Mouse (Mus musculus): ENCODE results near the gene Vac14. TPM values are rescaled to one million over a fixed set of nuclear protein-coding genes. Genes with fewer than 3 reads are reported as not detected.

Gene Vac14
- polyA plus RNA-seq, 1 experiment from 2014 or later, result 32.8 TPM

DNA sequence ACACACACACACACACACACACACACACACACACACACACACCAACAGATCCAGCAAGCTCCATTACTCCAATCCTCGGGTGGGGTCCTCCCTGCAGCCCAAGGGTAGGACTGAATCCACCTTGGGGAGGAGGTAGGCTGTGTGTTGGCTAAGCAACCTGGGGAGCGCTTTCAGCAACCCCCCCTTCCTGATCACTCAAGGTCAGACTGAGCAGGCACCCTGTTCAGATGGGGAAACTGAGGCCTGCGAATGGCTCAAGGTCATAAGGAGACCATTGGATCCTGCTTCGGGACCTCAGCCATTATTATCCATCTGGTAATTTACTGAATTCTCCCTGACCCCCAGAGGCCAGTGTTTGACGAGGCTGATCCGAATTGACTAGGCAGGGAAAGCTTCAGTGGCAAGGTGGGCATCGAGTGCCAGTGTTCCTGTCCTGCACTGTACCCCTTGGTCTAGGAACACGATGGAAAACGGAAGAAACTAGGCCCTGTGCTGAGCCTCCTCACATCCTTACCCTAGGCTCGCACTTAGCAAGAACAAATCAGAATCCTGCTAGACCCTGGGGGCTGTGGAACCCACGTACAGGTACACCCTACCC lies 104.1 kb downstream of the Vac14 start:
- Histone ChIP-seq H3K9ac (peak overlapping the region; percentile 98), H3K4me2 (replicated peaks) (peak overlapping the region; percentile 75), H3K4me1 (replicated peaks; ENCODE audit: control insufficient read depth, insufficient read depth, low read length) (peaks cover 67% of the 10 kb centered on the region), H3K4me3 (replicated peaks; ENCODE audit: low read length) (peak overlapping the region; percentile 68), H3K9me3 (ENCODE audit: control insufficient read depth, low read length) (no peaks in the 10 kb centered on the region), H3K27ac (peak overlapping the region; percentile 96), H3K27me3 (ENCODE audit: control insufficient read depth, insufficient read depth, low read length) (no peaks in the 10 kb centered on the region), H3K36me3 (replicated peaks; ENCODE audit: control insufficient read depth, insufficient read depth) (peaks cover 26% of the 10 kb centered on the region)
- 34% methylated on average over 11 of the region's 11 CpGs for WGBS
- ATAC-seq (ENCODE audit: low FRiP score) (no peak), DNase-seq (ENCODE audit: low spot score) (no peak)

DNA sequence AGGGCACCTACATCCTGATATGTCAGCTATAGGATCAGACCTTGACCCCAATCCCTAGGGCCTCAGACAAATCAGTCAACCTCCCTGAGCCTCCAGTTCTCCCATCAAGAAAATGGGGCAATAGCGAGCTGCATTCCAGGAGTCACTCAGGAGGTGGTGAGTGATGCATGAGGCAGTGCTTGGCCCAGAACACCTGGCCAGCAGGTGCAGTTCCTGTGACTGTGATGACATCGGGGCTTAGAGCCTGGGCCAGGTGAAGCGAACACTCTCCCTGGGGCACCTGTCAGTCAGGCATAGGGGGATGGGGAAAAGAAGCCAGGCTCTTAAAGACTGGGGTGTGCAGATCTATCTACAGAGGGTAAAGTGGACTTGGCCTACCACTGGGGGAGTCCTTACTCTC lies 106.1 kb downstream of the Vac14 start:
- Histone ChIP-seq H3K4me2 (replicated peaks) (peak overlapping the region; percentile 75), H3K9ac (peak overlapping the region; percentile 98), H3K27ac (peak overlapping the region; percentile 63), H3K9me3 (ENCODE audit: control insufficient read depth, low read length) (no peaks in the 10 kb centered on the region), H3K4me3 (replicated peaks; ENCODE audit: low read length) (no peak overlapping the region), H3K27me3 (ENCODE audit: control insufficient read depth, insufficient read depth, low read length) (no peaks in the 10 kb centered on the region), H3K4me1 (replicated peaks; ENCODE audit: control insufficient read depth, insufficient read depth, low read length) (peaks cover 57% of the 10 kb centered on the region), H3K36me3 (replicated peaks; ENCODE audit: control insufficient read depth, insufficient read depth) (peaks cover 46% of the 10 kb centered on the region)
- DNase-seq (ENCODE audit: low spot score) (no peak), ATAC-seq (ENCODE audit: low FRiP score) (no peak)
- WGBS, result 81% methylated on average over 3 of the region's 3 CpGs

DNA sequence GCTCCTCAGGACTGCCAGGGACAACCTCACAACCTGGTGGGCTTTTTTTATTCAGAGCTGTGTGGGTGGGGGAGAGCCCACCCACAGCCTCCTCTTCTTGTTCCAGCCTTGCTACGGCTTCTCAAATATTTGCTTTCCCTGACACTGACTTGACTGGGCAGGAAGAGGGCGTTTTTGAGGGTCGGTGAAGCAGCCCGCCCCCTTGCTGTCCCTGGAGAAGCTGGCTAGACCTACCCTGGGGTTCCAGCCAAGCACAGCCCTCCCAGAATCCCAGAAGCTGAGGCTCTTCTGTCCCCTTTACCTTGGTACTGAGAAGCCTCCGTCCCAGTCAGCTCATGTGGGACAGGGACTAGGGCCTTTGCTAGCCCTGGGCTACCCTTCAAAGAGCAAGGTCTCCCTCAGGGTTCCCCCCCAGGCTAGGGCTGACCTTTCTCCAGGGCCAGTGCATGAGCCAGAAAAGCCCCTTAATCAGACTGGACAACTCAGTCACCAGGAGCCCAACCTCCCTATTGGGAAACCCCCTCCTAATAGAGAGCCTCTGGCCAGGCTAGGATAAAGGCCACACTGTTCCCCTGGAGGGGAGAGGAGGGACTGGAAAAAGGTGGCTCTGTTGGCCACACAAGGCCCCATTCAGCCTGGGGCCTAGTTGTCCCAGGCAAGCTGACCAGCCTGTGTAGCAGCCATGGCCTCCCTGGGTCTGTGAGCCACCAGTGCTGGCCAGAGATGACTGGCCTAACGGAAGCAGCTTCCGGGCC lies 106.9 kb downstream of the Vac14 start:
- H3K27ac ChIP-seq, result peak overlapping the region; percentile 63
- no peaks in the 10 kb centered on the region for H3K9me3 ChIP-seq (ENCODE audit: control insufficient read depth, low read length)
- DNase-seq (ENCODE audit: low spot score) (no peak), ATAC-seq (ENCODE audit: low FRiP score) (no peak)
- peaks cover 54% of the 10 kb centered on the region for H3K36me3 ChIP-seq (replicated peaks; ENCODE audit: control insufficient read depth, insufficient read depth)
- peaks cover 49% of the 10 kb centered on the region for H3K4me1 ChIP-seq (replicated peaks; ENCODE audit: control insufficient read depth, insufficient read depth, low read length)
- no peak overlapping the region for H3K4me3 ChIP-seq (replicated peaks; ENCODE audit: low read length)
- WGBS, result 49% methylated on average over 7 of the region's 7 CpGs
- peak overlapping the region; percentile 75 for H3K4me2 ChIP-seq (replicated peaks)
- no peaks in the 10 kb centered on the region for H3K27me3 ChIP-seq (ENCODE audit: control insufficient read depth, insufficient read depth, low read length)
- peak overlapping the region; percentile 32; the same call in 1 of the 2 replicates for H3K9ac ChIP-seq

DNA sequence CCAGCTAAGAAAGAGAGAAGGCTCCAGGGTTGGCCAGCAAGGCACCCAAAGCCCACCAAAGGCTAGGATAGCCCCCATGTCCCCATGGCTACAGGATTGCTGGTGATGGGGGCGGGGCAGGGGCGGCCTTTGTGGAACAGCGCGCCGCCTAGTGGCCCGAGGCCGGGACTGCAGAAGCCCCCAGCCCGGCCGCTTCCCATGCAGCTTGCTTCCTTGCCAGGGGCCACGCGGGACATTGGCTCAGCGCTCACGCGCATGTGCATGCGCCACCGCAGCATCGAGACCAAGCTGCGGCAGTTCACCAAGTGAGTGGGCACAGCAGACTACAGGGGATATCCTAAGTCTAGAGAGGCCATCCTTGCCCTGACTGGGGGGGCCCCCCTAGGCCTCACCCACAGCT lies 108.5 kb downstream of the Vac14 start:
- WGBS, result 9% methylated on average over 18 of the region's 18 CpGs
- Histone ChIP-seq H3K27ac (no peak overlapping the region), H3K9me3 (ENCODE audit: control insufficient read depth, low read length) (no peaks in the 10 kb centered on the region), H3K36me3 (replicated peaks; ENCODE audit: control insufficient read depth, insufficient read depth) (peaks cover 70% of the 10 kb centered on the region), H3K4me3 (replicated peaks; ENCODE audit: low read length) (no peak overlapping the region), H3K27me3 (ENCODE audit: control insufficient read depth, insufficient read depth, low read length) (no peaks in the 10 kb centered on the region), H3K4me1 (replicated peaks; ENCODE audit: control insufficient read depth, insufficient read depth, low read length) (peaks cover 41% of the 10 kb centered on the region), H3K9ac (no peak overlapping the region), H3K4me2 (replicated peaks) (no peak overlapping the region)
- no peak for ATAC-seq (ENCODE audit: low FRiP score)
- DNase-seq (ENCODE audit: low spot score), result peak; percentile 77

DNA sequence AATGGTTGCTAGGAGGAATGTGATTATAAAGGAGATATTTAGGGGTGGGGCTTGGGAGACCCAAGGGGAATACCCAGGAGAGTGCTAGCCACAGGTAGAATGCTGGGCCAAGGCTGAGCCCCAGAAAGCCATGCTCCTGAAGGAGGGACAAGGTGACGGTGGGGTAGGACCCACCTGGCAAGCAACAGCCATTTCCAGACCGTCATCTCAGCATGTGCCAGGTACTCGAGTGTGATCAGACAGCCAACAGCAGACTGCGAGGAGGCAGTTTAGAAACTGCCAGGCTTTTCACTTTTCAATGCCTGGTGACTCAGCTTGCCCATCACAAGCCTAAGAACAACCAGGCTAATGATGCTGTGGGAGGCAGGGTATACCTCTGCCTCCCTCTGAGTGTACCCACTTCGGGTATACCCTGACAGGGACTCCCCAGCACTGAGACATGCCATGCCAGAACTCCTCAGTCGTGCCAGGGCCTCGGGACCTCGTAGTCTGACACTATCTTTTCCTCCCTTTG lies 113.0 kb downstream of the Vac14 start:
- H3K4me1 ChIP-seq (replicated peaks; ENCODE audit: control insufficient read depth, insufficient read depth, low read length), result peaks cover 4% of the 10 kb centered on the region; the same call in 1 of the 2 replicates
- no peaks in the 10 kb centered on the region for H3K27me3 ChIP-seq (ENCODE audit: control insufficient read depth, insufficient read depth, low read length)
- H3K36me3 ChIP-seq (replicated peaks; ENCODE audit: control insufficient read depth, insufficient read depth), result peaks cover 96% of the 10 kb centered on the region
- no peak overlapping the region for H3K4me2 ChIP-seq (replicated peaks)
- H3K9me3 ChIP-seq (ENCODE audit: control insufficient read depth, low read length), result no peaks in the 10 kb centered on the region
- H3K9ac ChIP-seq, result no peak overlapping the region
- ATAC-seq (ENCODE audit: low FRiP score) (no peak), DNase-seq (ENCODE audit: low spot score) (no peak)
- H3K4me3 ChIP-seq (replicated peaks; ENCODE audit: low read length), result no peak overlapping the region
- H3K27ac ChIP-seq, result no peak overlapping the region
- 89% methylated on average over 8 of the region's 8 CpGs for WGBS

DNA sequence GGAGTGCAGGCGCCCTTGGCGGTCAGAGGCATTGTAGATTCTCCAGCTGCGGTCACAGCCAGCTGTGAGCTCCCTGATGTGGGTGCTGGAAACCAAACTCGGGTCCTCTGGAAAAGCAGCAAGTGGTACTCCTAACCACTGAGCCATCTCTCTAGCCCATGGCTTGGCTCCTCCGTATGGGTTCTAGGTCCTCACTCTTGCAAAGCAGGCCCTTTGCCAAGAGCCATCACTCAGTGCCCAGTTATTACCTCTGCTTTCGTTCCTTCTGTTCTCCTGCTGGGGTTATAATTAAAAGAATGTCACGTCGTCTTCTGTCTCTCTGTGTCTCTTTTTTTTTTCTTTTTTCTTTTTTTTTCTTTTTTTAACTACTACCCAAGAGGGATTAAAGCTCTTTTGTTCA lies 114.7 kb downstream of the Vac14 start:
- DNase-seq (ENCODE audit: low spot score), result no peak
- Histone ChIP-seq H3K4me3 (replicated peaks; ENCODE audit: low read length) (no peak overlapping the region), H3K27me3 (ENCODE audit: control insufficient read depth, insufficient read depth, low read length) (no peaks in the 10 kb centered on the region), H3K27ac (no peak overlapping the region), H3K9ac (no peak overlapping the region), H3K9me3 (ENCODE audit: control insufficient read depth, low read length) (no peaks in the 10 kb centered on the region), H3K4me1 (replicated peaks; ENCODE audit: control insufficient read depth, insufficient read depth, low read length) (no peaks in the 10 kb centered on the region), H3K36me3 (replicated peaks; ENCODE audit: control insufficient read depth, insufficient read depth) (peaks cover 98% of the 10 kb centered on the region), H3K4me2 (replicated peaks) (no peak overlapping the region)
- ATAC-seq (ENCODE audit: low FRiP score), result no peak
- WGBS, result 84% methylated on average over 8 of the region's 8 CpGs

DNA sequence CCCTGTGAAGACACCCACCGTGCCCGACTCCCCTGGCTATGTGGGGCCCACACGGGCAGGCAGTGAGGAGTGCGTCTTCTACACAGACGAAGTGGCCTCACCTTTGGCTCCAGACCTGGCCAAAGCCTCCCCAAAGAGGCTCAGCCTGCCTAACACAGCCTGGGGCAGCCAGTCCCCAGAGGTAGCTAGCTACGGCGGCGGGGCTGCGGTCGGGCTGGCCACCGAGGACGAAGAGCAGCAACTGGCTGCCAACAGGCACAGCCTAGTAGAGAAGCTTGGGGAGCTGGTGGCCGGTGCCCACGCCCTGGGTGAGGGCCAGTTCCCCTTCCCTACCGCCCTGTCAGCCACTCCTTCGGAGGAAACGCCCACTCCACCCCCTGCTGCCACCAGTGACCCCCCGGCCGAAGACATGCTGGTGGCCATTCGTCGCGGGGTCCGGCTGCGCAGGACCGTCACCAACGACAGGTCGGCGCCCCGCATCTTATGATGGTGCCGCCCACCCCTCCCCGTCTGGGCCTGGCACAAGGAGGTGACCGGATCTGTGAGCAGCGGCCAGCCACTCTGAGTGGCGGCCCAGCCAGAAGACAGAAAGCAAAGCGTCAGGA lies 120.3 kb downstream of the Vac14 start:
- Histone ChIP-seq H3K4me2 (replicated peaks) (no peak overlapping the region), H3K27me3 (ENCODE audit: control insufficient read depth, insufficient read depth, low read length) (no peaks in the 10 kb centered on the region), H3K9ac (no peak overlapping the region), H3K36me3 (replicated peaks; ENCODE audit: control insufficient read depth, insufficient read depth) (peaks cover 77% of the 10 kb centered on the region), H3K4me3 (replicated peaks; ENCODE audit: low read length) (no peak overlapping the region), H3K4me1 (replicated peaks; ENCODE audit: control insufficient read depth, insufficient read depth, low read length) (no peaks in the 10 kb centered on the region), H3K27ac (no peak overlapping the region), H3K9me3 (ENCODE audit: control insufficient read depth, low read length) (no peaks in the 10 kb centered on the region)
- no peak for DNase-seq (ENCODE audit: low spot score)
- no peak for ATAC-seq (ENCODE audit: low FRiP score)
- WGBS, result 92% methylated on average over 33 of the region's 35 CpGs

DNA sequence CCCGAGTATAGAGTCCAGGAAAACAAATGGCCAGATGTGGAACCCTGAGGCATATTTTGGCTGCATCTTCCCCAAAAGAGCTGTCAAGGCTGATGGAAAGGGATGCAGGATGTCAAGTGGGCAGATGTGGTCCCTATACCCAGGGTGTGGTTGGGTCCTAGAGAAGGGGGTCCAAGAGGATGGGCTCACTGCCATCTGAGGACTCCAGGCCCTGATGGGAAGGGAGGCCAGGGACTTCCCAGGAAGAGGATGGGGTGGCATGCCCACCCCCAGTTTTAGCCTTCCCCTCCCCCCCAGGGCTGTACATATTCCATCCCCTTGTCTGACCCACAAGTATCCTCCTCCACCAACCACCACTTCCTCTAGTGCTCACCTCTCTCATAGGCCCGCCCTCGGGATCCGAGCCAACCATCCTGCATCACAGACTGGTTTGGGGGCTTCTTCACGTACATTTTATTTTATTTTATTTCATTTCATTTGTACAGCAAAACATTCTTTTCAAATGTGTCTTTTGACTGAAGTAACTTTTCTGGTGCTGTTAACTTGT lies 122.3 kb downstream of the Vac14 start:
- H3K4me1 ChIP-seq (replicated peaks; ENCODE audit: control insufficient read depth, insufficient read depth, low read length), result no peaks in the 10 kb centered on the region
- peaks cover 57% of the 10 kb centered on the region for H3K36me3 ChIP-seq (replicated peaks; ENCODE audit: control insufficient read depth, insufficient read depth)
- no peaks in the 10 kb centered on the region for H3K9me3 ChIP-seq (ENCODE audit: control insufficient read depth, low read length)
- H3K4me2 ChIP-seq (replicated peaks), result no peak overlapping the region
- no peaks in the 10 kb centered on the region for H3K27me3 ChIP-seq (ENCODE audit: control insufficient read depth, insufficient read depth, low read length)
- 95% methylated on average over 5 of the region's 5 CpGs for WGBS
- no peak for DNase-seq (ENCODE audit: low spot score)
- ATAC-seq (ENCODE audit: low FRiP score), result no peak
- no peak overlapping the region for H3K4me3 ChIP-seq (replicated peaks; ENCODE audit: low read length)
- no peak overlapping the region for H3K9ac ChIP-seq
- no peak overlapping the region for H3K27ac ChIP-seq

DNA sequence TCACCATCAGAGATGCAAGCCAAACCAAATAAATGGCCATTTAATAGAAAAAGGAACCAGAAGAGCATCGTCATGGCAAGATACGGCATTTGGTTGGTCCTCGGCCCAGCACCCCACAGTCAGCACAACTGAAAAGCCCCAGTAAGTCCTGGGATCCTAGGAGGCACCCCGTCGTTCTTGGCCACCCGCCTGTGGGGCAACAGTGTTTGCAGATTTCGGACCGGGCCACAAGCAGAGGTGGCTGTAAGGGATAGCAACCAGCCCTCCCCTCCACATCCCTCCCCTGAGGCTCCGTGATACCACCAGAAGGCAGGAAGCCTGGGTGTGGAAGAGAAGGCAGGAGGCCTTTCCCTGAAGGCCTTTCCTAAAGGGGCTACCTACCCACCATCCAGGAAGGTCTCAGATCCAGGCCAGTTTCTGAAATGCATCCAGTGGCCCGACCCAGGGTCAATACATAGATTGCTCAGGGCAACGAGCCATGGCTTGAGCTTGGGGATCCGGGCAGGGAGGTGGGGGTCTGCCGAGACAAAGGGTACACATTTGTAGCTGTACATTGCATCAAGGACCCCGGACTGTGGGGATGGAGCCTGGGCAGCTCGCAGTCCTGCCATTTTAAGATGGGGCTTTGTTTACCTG lies 123.5 kb downstream of the Vac14 start:
- DNase-seq (ENCODE audit: low spot score) (no peak), ATAC-seq (ENCODE audit: low FRiP score) (no peak)
- Histone ChIP-seq H3K4me1 (replicated peaks; ENCODE audit: control insufficient read depth, insufficient read depth, low read length) (no peaks in the 10 kb centered on the region), H3K27me3 (ENCODE audit: control insufficient read depth, insufficient read depth, low read length) (no peaks in the 10 kb centered on the region), H3K4me2 (replicated peaks) (no peak overlapping the region), H3K4me3 (replicated peaks; ENCODE audit: low read length) (no peak overlapping the region), H3K9me3 (ENCODE audit: control insufficient read depth, low read length) (no peaks in the 10 kb centered on the region), H3K9ac (no peak overlapping the region), H3K36me3 (replicated peaks; ENCODE audit: control insufficient read depth, insufficient read depth) (peaks cover 45% of the 10 kb centered on the region), H3K27ac (no peak overlapping the region)
- 79% methylated on average over 15 of the region's 15 CpGs for WGBS
